Mouse (Mus musculus): ENCODE data around the gene Lrrc32.

GRCm38 (mm10) chr7:98493307-98493706, 4.2 kb downstream of the Lrrc32 start:
- TF ChIP-seq CTCF (IDR thresholded peaks at IDR 0.05), result no peak
- TF ChIP-seq EP300 (IDR thresholded peaks at IDR 0.05), result no peak
